Mouse (Mus musculus) kidney, adult 2 months (tissue): ENCODE measurements around the gene Gm9821. TPM values are rescaled to one million over a fixed set of nuclear protein-coding genes. Genes with fewer than 3 reads are reported as not detected.
A peak's percentile ranks its signal among the peaks of the same experiment; 100 is the strongest.

ENCODE experiments used
- DNase-seq: peaks from one replicate; pipeline ENCODE4 v3.0.0; 2021
- H3K27ac ChIP-seq: fragments of 200-500 bp; 2 replicates; pipeline ENCODE4 v1.5.1; 2012; ENCODE audit warnings: low read depth, low read length, control low read depth, inconsistent platforms; ENCODE audit not compliant: insufficient read depth
- H3K27me3 ChIP-seq: fragments of 200-500 bp; replicated peaks from 2 replicates; pipeline ENCODE4 v1.6.1; 2012; ENCODE audit warnings: mild to moderate bottlenecking, moderate library complexity, low read length, inconsistent platforms; ENCODE audit not compliant: control insufficient read depth, insufficient read depth
- H3K36me3 ChIP-seq: fragments of 200-500 bp; 2 replicates; pipeline ENCODE4 v1.6.1; 2012; ENCODE audit warnings: mild to moderate bottlenecking, moderate library complexity, low read length, inconsistent platforms; ENCODE audit not compliant: control insufficient read depth, insufficient read depth
- H3K4me1 ChIP-seq: fragments of 200-500 bp; 2 replicates; pipeline ENCODE4 v1.6.1; 2011; ENCODE audit warnings: low read length; ENCODE audit not compliant: control insufficient read depth, insufficient read depth
- H3K4me3 ChIP-seq: fragments of 200-500 bp; 2 replicates; pipeline ENCODE4 v1.5.1; 2011; ENCODE audit warnings: mild to moderate bottlenecking, low read depth, low read length, control low read depth; ENCODE audit not compliant: insufficient read depth
- CTCF ChIP-seq: fragments of 200-500 bp; conservative IDR thresholded peaks from 2 replicates; pipeline ENCODE4 v1.5.1; 2011; ENCODE audit warnings: low read depth, mild to moderate bottlenecking, control low read depth, low read length, moderate library complexity, mixed read lengths; ENCODE audit not compliant: insufficient read depth, insufficient read length
- POLR2A ChIP-seq: fragments of 200-500 bp; IDR thresholded peaks from one replicate; pipeline ENCODE4 v1.6.1; 2011; ENCODE audit warnings: low read depth, low read length, control low read depth
- WGBS: fragments of 180-500 bp; shearing (Covaris S2); methylation state at CpG from one replicate; pipeline ENCODE4 v1.1.7; 2018; 5-methylcytosine and 5-hydroxymethylcytosine counted together
- polyA plus RNA-seq: library from polyadenylated mRNA; depleted of rRNA; stranded (reverse); fragments of >200 nt; gene quantifications from 2 replicates; pipeline ENCODE4 v1.2.3, GENCODE M21; 2012

Gene Gm9821
- polyA plus RNA-seq, 1 experiment, result not detected

DNA sequence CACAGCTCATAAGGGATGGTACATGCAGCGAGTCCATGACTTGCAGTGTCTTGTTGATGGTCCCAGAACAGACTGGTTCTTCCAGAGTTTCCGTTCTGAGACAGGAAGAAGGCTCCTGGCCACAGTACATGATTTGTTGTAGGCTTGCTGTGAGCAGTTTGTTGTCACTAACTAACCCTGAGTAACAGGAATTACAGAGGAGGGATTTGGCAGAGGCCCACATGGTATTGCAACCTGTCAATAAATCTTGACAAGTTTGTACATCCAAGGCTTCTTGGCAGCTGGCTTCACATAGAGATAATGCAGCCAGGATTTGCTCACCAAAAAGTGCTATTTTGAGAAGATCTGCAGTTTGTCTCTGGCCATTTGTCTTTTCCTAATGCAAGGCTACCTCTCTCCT lies 39.4 kb upstream of the Gm9821 start:
- Histone ChIP-seq H3K4me3 (no peak overlapping the region), H3K27ac (no peak overlapping the region), H3K4me1 (no peaks in the 10 kb centered on the region), H3K27me3 (no peaks in the 10 kb centered on the region), H3K36me3 (peaks cover 6% of the 10 kb centered on the region)
- WGBS, result 80% methylated on average over 2 of the region's 2 CpGs
- DNase-seq, result no peak
- TF ChIP-seq POLR2A, result no peak
- no peak for TF ChIP-seq CTCF

DNA sequence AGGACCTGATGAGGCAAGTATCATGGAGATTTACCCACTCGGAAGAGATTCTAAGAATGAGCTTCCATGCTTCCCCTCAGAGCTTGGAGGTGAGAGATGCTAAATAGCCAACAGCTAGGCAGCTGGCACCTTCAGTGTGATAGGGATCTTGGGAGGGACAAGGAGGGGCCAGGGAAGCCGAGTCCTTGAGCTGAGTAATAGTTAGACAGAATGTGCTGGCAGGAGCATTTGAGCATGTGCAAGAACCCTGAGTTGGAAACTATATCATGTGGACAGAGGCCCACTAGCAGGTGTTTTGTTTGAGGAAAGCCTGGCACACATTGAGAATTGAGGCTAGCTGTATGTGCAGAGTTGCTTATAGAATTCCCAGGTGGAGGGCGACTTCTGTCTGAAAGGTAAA lies 32.9 kb upstream of the Gm9821 start:
- no peaks in the 10 kb centered on the region for H3K4me1 ChIP-seq
- H3K27ac ChIP-seq, result no peak overlapping the region
- H3K27me3 ChIP-seq, result no peaks in the 10 kb centered on the region
- no peak overlapping the region for H3K4me3 ChIP-seq
- no peak for TF ChIP-seq POLR2A
- TF ChIP-seq CTCF, result no peak
- H3K36me3 ChIP-seq, result peaks cover 8% of the 10 kb centered on the region
- WGBS, result 75% methylated on average over 3 of the region's 3 CpGs
- no peak for DNase-seq

DNA sequence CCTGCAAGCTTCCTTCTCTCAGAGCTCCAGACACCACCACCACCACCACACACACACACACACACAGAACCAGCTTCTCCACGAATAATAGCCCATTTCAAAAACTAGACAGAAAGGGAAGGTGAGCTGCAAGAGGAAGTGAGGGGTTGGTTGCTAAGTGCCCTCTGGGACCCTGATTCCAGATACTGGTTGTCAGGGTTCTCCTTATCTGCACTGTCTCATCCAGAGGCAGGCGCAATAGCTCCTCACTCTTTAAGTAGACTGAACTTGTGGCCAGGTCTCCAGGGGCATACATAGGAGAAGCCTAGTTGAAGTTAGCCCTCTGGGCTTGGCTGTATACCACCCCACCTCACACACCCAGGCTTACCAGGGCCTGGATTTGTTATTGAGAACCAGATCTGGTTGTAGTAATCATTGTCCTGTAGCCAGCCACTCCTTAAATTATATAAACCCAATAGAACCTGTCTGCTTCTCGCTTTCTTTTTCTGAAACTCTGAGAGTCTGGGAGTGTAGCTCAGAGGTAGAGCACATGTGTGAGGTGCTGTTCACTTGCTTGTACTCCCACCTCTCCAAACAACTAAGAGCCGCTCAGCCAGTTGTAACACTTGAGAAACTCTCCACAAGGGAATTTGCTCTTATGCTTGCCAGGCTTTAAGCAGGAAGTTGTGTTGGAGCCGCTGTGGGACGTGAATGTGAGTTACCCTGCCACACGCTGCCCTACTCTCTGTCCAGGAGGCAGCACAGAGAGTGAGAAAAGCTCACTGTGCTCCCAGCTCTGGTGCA lies 32.0 kb upstream of the Gm9821 start:
- WGBS, result 83% methylated on average over 7 of the region's 7 CpGs
- DNase-seq, result no peak
- no peaks in the 10 kb centered on the region for H3K4me1 ChIP-seq
- no peak overlapping the region for H3K4me3 ChIP-seq
- TF ChIP-seq POLR2A, result no peak
- no peak for TF ChIP-seq CTCF
- H3K27ac ChIP-seq, result no peak overlapping the region
- peaks cover 8% of the 10 kb centered on the region for H3K36me3 ChIP-seq
- no peaks in the 10 kb centered on the region for H3K27me3 ChIP-seq

DNA sequence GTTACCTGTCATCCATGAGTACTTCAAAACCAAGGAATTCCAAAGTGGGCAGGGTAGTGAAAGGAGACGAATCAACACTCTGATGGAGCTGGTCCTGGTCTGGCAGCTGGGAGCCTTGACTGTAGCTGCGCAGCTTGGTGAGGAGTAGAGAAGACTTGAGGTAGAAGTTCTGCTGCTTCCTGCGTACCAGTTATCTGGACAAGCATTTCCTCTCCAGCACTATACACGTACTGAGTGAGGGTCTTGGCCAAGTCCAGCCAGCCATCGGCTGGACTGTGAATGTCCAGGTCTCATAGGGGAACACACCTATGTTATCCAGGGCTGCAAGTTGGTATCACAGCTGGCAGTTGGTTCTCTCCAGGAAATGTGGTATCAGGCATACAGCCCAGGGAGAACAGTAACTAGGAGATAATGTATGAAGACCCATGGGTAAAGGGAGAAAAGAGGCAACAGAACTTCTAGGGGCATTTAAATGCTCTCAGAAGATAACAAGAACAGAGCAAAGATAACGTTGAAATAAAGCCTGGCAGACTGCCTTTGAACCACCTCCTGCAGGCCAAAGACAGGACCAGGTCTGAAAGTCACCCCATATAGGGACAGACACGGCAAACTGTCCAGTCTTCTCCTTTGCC lies 29.0 kb upstream of the Gm9821 start:
- TF ChIP-seq POLR2A, result no peak
- TF ChIP-seq CTCF, result no peak
- H3K36me3 ChIP-seq, result peaks cover 2% of the 10 kb centered on the region

DNA sequence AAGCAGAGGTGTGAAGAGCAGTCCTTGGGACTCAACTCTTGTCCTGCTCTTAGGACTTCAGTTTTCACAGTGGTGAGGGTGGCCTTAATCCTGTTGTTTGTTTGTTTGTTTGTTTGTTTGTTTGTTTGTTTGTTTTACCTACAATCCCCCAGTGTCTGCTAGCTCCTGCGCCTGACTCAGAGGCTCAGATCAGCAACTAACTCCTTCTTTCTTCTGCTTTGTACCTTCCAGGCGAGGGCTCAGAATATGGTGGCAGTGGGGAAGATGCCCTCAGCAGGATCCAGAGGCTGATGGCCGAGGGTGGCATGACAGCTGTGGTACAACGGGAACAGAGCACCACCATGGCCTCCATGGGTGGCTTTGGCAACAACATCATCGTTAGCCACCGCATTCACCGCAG lies 28.4 kb upstream of the Gm9821 start:
- no peak overlapping the region for H3K4me3 ChIP-seq
- H3K4me1 ChIP-seq, result 0 out of 2 replicates have a peak, but pooled peaks cover 3% of the 10 kb centered on the region
- no peak overlapping the region for H3K27ac ChIP-seq
- peaks cover 2% of the 10 kb centered on the region for H3K36me3 ChIP-seq
- TF ChIP-seq CTCF, result no peak
- no peak for TF ChIP-seq POLR2A
- WGBS, result 96% methylated on average over 7 of the region's 7 CpGs
- H3K27me3 ChIP-seq, result no peaks in the 10 kb centered on the region
- no peak for DNase-seq

More for the DNA sequence above, 29.0 kb upstream of the Gm9821 start:
- Histone ChIP-seq H3K4me1 (0 out of 2 replicates have a peak, but pooled peaks cover 2% of the 10 kb centered on the region), H3K27ac (no peak overlapping the region), H3K27me3 (no peaks in the 10 kb centered on the region), H3K4me3 (no peak overlapping the region)
- WGBS, result 90% methylated on average over 7 of the region's 7 CpGs
- no peak for DNase-seq

DNA sequence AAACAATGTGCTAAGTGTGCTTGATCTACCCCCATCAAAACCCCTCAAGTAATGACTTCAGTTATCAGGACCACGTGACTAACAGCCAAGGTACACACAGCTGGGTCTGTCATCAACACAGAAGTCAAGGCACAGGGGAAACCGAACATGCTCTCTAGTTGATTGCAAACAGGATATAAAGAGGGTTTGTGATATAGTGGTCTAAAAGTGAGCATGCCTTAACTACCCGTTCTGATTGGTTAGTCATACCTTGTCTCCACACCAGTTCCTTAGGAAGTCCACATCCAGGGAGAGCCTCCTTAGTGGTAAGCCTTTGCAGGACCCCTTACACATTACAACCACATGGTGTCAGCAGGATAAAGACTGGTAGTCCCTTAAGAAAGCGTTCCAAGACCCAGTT lies 25.4 kb upstream of the Gm9821 start:
- DNase-seq, result no peak
- WGBS, result 78% methylated on average over 4 of the region's 4 CpGs
- H3K36me3 ChIP-seq, result no peaks in the 10 kb centered on the region
- TF ChIP-seq CTCF (no peak), POLR2A (no peak)
- peaks cover 4% of the 10 kb centered on the region; the same call in 1 of the 2 replicates for H3K27me3 ChIP-seq
- peaks cover 3% of the 10 kb centered on the region; the same call in 1 of the 2 replicates for H3K4me1 ChIP-seq
- no peak overlapping the region for H3K27ac ChIP-seq
- H3K4me3 ChIP-seq, result no peak overlapping the region

DNA sequence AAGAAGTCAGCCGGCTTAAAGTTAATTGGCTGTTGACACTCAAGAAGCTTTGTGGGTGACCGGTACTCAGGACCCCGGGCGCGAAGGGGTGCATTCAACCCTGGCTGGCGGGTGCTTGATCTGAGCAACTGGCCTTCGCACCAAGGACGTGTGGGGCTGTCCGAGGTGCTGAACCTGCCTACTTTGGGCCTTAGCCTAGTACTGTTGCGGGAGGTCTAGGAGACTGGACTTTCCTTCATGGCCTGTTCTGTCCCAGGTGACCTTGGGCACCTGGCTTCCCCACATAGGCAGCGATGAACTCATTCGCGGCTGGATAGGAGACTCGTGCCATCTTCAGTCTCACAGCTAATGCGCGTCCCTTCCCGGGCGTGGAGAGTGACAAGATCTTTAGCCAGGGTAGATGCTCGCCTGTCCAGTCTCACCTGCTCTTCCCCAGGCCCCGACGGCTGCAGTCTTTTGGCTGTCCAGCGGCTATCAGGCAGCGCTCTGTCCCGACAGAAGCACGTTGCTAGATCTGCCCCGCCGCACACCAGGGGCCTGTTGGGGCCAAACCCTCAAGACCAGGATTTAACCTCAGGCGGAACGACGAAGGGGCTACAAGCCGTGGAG lies 24.2 kb upstream of the Gm9821 start:
- Histone ChIP-seq H3K27ac (no peak overlapping the region), H3K4me1 (peaks cover 3% of the 10 kb centered on the region; the same call in 1 of the 2 replicates), H3K4me3 (peak overlapping the region; percentile 48; the same call in 1 of the 2 replicates), H3K36me3 (no peaks in the 10 kb centered on the region), H3K27me3 (peaks cover 4% of the 10 kb centered on the region; the same call in 1 of the 2 replicates)
- 2% methylated on average over 31 of the region's 31 CpGs for WGBS
- no peak for TF ChIP-seq CTCF
- TF ChIP-seq POLR2A, result no peak
- peak; percentile 83 for DNase-seq
